Mouse (Mus musculus) embryonic facial prominence, embryonic 10.5 days (tissue): ENCODE data around the gene Tmem145. TPM values are rescaled to one million over a fixed set of nuclear protein-coding genes. Genes with fewer than 3 reads are reported as not detected.

Experiments
- DNase-seq: peaks from one replicate; pipeline ENCODE4 v3.0.0-alpha.2; 2017; ENCODE audit warnings: low spot score
- H3K27ac ChIP-seq: fragments of 300-500 bp; sonication (generic); replicated peaks from 2 replicates; pipeline ENCODE4 v1.5.1; 2016; ENCODE audit warnings: mild to moderate bottlenecking
- H3K27me3 ChIP-seq: fragments of 300-500 bp; sonication (generic); replicated peaks from 2 replicates; pipeline ENCODE4 v1.6.1; 2016; ENCODE audit warnings: low read depth, mild to moderate bottlenecking; ENCODE audit not compliant: poor library complexity, severe bottlenecking
- H3K36me3 ChIP-seq: fragments of 300-500 bp; sonication (generic); replicated peaks from 2 replicates; pipeline ENCODE4 v1.6.1; 2016; ENCODE audit warnings: mild to moderate bottlenecking, moderate library complexity
- H3K4me1 ChIP-seq: fragments of 300-500 bp; sonication (generic); 2 replicates; pipeline ENCODE4 v1.6.1; 2016
- H3K4me3 ChIP-seq: fragments of 300-500 bp; sonication (generic); 2 replicates; pipeline ENCODE4 v1.5.1; 2016; ENCODE audit warnings: mild to moderate bottlenecking, moderate library complexity
- H3K9me3 ChIP-seq: fragments of 300-500 bp; sonication (generic); 2 replicates; pipeline ENCODE4 v1.6.1; 2016; ENCODE audit warnings: mild to moderate bottlenecking
- WGBS: fragments of 180-500 bp; shearing (Covaris S2); methylation state at CpG from one replicate; pipeline ENCODE4 v1.1.7; 2016; 5-methylcytosine and 5-hydroxymethylcytosine counted together
- polyA plus RNA-seq: library from polyadenylated mRNA; unstranded; fragments of >200 nt; fragmentation: Nextera tagmentation; extraction: Ambion mirVana; gene quantifications from 2 replicates; pipeline ENCODE4 v1.2.1, GENCODE M21; 2016

Gene Tmem145
- polyA plus RNA-seq, 1 experiment from 2014 or later, result 1.0 TPM

DNA sequence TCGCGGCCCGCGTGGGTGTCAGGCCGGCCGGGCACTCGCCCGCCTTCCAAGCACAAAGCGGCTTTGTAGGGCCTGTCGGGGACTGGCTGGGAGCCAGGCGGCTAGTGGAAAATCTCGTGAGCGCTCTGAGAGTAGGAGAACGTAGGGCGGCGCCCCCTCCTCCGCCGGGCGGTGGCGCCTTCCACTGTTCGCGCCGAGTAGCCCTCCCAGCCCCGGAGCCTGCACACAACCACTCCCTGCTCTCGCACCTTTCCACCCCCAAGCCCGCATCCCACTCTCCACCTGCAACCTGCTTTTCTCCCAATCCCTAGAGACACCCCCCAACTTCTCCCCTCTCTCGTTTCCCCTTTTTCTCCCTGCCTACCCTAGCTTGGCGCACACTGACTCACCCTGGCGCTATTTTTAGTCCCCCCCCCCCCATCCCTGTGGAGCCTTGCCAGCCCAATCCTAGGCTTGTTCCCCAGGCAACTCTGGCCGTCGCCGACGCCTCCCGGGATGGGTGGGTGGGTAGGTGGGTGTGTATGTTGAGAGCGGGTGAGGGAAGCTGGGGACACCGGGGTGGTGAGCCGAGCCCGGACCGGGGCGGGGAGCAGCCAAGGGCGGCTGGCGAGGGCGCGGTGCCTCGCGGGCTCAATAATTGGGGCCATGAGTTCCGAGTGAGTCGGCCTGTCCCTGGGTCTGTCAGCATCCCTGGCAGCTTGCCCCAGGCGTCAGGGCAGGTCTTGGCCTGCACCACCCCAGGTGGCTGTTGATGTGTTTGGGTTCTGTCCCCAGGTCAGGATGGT lies 26.6 kb upstream of the Tmem145 start:
- DNase-seq, result peak; percentile 89
- peaks cover 86% of the 10 kb centered on the region for H3K4me1 ChIP-seq
- under 1% methylated on average over 49 of the region's 49 CpGs for WGBS

DNA sequence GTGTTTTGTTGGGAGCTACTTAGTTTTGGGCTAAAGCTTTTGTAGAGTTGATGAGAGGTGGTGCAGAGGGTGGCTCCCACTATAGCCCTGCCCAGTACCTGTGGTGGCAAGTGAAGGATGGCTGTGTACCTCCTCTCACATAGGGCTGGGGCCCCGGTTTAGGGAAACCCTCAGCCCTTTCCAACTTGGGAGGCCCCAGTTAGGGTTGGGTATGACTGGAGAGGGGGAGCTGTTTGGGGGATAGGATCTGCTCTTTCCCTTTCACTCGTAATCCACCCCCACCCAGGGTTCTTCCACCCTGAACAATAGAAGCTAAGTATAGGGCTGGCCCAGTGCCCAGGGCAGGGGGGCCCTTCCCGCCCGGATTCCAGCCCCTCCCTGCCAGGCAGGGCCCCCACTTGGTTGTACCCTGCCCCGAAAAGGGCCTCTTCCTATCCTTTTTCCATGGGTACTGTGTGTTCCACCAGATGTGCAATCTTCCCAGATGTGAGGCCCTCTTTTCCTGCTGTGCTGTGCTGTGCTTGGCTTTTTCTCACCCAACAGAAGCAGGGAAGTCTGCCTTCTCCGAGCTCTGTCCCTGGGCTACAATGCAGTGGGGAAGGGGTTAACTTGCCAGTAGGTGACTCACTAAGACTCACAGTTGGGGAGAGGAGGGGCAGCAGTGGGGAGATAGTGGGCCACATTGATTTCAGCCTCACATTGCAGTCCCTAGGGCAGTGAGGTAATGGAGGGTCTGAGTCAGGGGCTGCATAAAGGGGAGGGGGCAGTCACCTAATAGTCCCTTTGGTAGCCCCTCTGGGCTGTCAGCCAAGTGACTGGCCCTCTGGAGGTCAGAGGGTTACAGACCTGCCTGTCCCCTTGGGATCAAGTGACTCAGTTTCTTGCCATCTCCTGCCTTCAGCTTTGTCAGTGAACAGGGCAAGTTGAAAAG lies 25.8 kb upstream of the Tmem145 start:
- peak overlapping the region; percentile 98 for H3K27ac ChIP-seq
- under 1% methylated on average over 6 of the region's 6 CpGs for WGBS
- no peaks in the 10 kb centered on the region for H3K9me3 ChIP-seq
- peak; percentile 66 for DNase-seq
- H3K36me3 ChIP-seq, result peaks cover 8% of the 10 kb centered on the region
- peaks cover 87% of the 10 kb centered on the region for H3K4me1 ChIP-seq
- H3K27me3 ChIP-seq, result no peaks in the 10 kb centered on the region
- peak overlapping the region; percentile 72 for H3K4me3 ChIP-seq

More for the DNA sequence above, 26.6 kb upstream of the Tmem145 start:
- Histone ChIP-seq H3K27ac (peak overlapping the region; percentile 98), H3K9me3 (no peaks in the 10 kb centered on the region), H3K36me3 (no peaks in the 10 kb centered on the region), H3K27me3 (no peaks in the 10 kb centered on the region), H3K4me3 (peak overlapping the region; percentile 72)

DNA sequence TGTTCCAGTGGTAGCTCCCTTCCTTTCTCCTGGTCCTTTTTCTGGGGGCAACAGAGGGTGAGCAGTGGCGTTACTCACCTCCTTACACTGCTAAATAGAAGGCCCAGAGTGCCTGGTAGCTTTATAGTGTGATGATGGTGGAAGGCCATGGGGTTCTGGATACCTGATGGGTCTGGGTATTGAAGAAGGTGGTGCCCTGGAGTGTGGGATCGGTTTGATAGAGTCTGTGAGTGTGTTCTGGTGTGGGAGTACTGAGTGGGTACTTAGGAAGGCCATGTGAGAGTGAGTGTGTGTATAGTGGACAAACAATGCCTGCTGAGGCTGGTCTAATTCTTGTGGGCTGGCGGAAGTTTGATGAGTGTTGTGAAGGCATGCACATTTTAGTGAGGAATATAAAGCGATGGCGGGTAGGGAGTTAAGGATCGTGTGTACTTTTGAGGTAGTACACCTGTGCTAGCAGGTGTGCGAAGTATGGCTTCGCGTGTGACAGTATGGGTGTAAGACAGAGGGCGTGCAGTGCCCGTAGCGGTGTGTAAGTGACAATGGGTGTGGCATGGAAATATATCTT lies 24.7 kb upstream of the Tmem145 start:
- H3K4me3 ChIP-seq, result peak overlapping the region; percentile 72
- no peak for DNase-seq
- peak overlapping the region; percentile 98 for H3K27ac ChIP-seq
- H3K36me3 ChIP-seq, result peaks cover 19% of the 10 kb centered on the region
- peaks cover 77% of the 10 kb centered on the region for H3K4me1 ChIP-seq
- H3K9me3 ChIP-seq, result no peaks in the 10 kb centered on the region
- no peaks in the 10 kb centered on the region for H3K27me3 ChIP-seq
- 28% methylated on average over 12 of the region's 12 CpGs for WGBS

DNA sequence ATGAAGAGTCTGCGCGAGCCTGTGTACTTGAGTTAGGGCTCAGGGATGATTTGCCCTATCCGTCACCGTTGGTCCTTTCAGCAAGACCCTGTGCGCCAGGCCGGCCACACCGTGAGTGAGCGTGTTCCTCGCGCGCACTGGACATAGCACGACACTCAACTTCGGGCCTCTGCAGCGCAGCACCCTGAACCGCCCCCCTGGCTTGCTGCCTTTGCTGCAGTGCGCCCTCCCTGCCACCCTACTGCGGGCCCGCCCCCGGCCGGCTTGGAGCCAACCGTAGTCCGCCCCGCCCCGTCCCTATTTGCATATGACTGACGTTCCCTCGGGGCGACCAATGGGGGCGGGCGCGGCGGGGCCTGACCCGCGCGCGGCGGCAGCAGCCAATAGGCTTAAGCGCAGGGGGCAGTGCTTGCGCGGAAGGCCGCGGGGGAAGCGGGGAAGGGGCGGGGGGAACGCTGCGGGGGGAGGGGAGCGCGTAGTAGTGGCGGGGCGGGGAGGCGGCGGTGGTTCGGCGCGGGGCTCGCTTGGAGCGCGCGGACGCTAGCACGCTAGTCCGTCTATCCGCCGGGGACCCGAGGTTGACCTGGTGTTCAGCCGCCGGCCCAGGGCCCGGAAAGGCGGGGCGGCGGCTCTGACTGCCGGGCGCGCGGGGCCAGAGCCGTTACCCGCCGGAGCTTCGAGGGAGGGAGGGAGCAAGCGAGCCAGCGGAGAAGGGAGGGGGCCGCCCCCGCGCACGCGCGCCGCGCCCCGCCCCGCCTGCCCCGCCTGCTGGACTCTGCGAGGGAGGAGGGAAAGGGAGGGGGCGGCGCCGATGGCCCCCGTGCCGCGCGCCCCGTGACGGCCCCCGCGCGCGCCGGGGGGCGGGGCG lies 23.9 kb upstream of the Tmem145 start:
- H3K9me3 ChIP-seq, result no peaks in the 10 kb centered on the region

DNA sequence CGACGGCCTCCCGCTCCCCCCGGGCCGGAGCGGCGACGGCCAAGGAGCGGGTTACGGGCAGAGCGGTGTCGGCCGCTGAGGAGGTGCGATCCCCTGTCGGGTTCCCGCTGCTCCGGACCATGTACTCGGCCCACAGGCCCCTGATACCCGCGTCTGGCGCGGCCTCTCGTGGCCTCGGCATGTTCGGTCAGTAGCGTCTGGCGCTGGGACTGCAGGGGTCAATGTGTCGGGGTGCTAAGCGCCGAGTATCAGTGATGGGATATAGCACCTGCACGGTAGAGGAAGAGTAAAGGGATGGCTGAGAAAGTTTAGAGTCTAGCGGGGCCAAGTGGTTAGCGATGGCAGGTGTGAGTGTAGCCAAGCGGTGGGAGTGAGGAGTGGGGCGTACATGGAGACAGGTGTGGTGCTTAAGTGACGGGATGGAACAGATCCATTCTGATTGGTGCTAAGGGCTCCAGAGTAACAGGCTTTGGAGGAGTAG lies 23.1 kb upstream of the Tmem145 start:
- WGBS, result under 1% methylated on average over 36 of the region's 36 CpGs
- DNase-seq, result no peak

More for the DNA sequence above, 23.9 kb upstream of the Tmem145 start:
- Histone ChIP-seq H3K36me3 (peaks cover 26% of the 10 kb centered on the region), H3K27ac (peak overlapping the region; percentile 98), H3K4me3 (peak overlapping the region; percentile 72), H3K27me3 (no peaks in the 10 kb centered on the region), H3K4me1 (peaks cover 69% of the 10 kb centered on the region)
- under 1% methylated on average over 105 of the region's 108 CpGs for WGBS
- DNase-seq, result peak; percentile 99

DNA sequence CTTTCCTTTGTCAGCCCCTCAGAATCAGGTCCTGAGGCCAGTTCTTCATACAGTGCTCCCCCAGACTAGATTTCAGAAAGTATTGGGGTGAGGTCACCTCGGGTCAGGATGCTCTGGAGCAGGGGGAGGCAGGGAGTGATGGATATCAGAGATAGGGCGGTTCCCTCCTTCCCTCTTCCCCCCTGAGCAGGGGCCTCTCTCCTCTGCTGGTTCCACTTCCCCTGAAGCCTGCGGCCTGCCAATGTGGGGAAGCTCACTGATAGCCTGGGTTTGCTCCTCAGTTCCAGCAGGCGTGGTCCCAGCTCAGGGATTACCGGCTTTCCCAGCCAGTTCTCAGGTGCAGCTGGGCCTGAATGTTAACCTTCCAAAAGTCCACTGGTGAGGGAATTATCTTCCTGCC lies 22.3 kb upstream of the Tmem145 start:
- peaks cover 59% of the 10 kb centered on the region for H3K4me1 ChIP-seq
- peak overlapping the region; percentile 72 for H3K4me3 ChIP-seq
- H3K36me3 ChIP-seq, result peaks cover 43% of the 10 kb centered on the region
- H3K27me3 ChIP-seq, result no peaks in the 10 kb centered on the region
- no peak for DNase-seq
- no peaks in the 10 kb centered on the region for H3K9me3 ChIP-seq
- WGBS, result 35% methylated on average over 5 of the region's 5 CpGs
- peak overlapping the region; percentile 98 for H3K27ac ChIP-seq

More for the DNA sequence above, 23.1 kb upstream of the Tmem145 start:
- peak overlapping the region; percentile 72 for H3K4me3 ChIP-seq
- H3K27me3 ChIP-seq, result no peaks in the 10 kb centered on the region
- peaks cover 62% of the 10 kb centered on the region for H3K4me1 ChIP-seq
- peak overlapping the region; percentile 98 for H3K27ac ChIP-seq
- peaks cover 34% of the 10 kb centered on the region for H3K36me3 ChIP-seq
- H3K9me3 ChIP-seq, result no peaks in the 10 kb centered on the region

DNA sequence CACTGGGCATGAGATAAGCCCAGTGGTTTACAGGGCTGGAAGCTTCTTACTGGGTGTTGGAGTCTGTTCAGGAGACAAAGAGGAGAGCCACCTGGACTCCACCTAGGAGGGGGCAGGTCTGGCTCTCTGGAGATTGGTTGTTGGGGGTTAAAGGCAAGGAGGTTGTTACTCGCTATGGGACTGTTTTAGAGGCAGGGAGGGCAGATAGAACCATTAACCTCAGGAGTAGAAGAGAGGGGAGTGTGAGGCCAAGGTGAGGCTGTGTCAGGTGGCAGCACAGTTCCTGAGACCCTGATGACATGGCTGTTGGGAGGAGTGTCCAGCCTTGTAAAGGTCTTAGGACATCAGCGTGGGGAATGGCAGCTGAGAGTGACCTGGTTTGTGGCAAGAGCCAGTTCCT lies 21.7 kb upstream of the Tmem145 start:
- Histone ChIP-seq H3K4me3 (peak overlapping the region; percentile 72), H3K27me3 (no peaks in the 10 kb centered on the region), H3K36me3 (peaks cover 48% of the 10 kb centered on the region), H3K27ac (peak overlapping the region; percentile 98; the same call in 1 of the 2 replicates), H3K4me1 (peaks cover 56% of the 10 kb centered on the region), H3K9me3 (no peaks in the 10 kb centered on the region; the same call in 1 of the 2 replicates)
- no peak for DNase-seq
- WGBS, result 80% methylated on average over 2 of the region's 2 CpGs

DNA sequence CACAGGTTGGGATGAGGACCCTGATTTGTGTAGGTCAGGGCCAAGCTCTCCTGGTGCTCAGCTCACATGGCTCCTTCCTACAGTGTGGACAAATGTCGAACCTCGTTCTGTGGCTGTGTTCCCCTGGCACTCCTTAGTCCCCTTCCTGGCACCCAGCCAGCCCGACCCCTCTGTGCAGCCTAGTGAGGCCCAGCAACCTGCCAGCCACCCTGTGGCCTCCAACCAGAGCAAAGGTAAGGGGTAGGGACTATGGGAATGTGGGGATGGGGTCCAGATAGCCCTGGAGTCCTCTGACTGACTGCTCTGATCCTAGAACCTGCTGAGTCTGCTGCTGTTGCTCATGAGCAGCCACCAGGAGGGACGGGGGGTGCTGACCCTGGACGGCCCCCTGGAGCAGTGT lies 21.1 kb upstream of the Tmem145 start:
- Histone ChIP-seq H3K27me3 (no peaks in the 10 kb centered on the region), H3K4me1 (peaks cover 50% of the 10 kb centered on the region), H3K9me3 (no peaks in the 10 kb centered on the region; the same call in 1 of the 2 replicates), H3K36me3 (peaks cover 54% of the 10 kb centered on the region), H3K4me3 (peak overlapping the region; percentile 72), H3K27ac (no peak overlapping the region)
- 86% methylated on average over 5 of the region's 5 CpGs for WGBS
- no peak for DNase-seq

DNA sequence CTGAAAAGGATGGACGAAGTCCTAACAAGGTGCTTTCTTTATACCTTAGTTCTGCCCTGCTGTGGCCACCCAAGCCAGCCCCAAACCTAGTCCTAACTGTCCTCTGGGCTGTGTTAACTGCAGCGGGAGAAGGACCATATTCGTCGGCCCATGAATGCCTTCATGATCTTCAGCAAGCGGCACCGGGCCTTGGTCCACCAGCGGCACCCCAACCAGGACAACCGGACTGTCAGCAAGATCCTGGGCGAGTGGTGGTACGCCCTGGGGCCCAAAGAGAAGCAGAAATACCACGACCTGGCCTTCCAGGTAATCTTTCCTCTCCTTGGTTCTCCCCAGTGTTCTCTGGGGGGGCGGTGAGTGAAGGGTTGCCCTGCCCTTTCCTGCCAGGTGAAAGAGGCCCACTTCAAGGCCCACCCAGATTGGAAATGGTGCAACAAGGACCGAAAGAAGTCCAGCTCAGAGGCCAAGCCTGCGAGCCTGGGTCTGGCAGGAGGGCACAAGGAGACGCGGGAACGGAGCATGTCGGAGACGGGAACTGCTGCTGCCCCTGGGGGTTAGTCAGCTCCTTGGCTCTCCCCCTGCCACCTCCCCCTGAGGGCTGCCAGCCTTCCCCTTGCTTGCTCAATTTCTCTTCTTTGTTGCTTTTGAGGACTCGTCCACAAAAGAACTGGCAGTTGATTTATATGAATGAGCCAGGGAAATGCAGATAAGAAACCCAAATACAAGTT lies 20.2 kb upstream of the Tmem145 start:
- no peak for DNase-seq
- no peaks in the 10 kb centered on the region for H3K27me3 ChIP-seq
- H3K4me3 ChIP-seq, result 0 out of 2 replicates have a peak overlapping the region, but pooled peaks have one; percentile 8
- H3K4me1 ChIP-seq, result peaks cover 41% of the 10 kb centered on the region
- 93% methylated on average over 20 of the region's 20 CpGs for WGBS
- no peak overlapping the region for H3K27ac ChIP-seq
- peaks cover 63% of the 10 kb centered on the region for H3K36me3 ChIP-seq
- H3K9me3 ChIP-seq, result no peaks in the 10 kb centered on the region; the same call in 1 of the 2 replicates

DNA sequence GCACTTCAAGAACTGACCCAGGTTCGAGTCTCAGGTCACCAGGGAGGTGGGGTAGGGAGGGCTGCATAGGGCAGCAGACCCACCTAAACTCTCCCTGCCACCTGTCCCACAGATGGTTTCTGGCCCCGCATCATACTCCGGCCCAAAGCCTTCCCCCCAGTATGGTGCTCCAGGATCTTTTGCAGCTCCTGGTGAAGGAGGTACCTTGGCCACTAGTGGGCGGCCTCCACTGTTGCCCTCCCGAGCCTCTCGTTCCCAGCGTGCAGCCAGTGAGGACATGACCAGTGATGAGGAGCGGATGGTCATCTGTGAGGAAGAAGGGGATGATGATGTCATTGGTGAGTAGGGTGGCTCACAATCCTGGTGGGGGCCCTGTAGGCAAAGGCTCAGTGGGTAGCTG lies 18.9 kb upstream of the Tmem145 start:
- Histone ChIP-seq H3K9me3 (no peaks in the 10 kb centered on the region; the same call in 1 of the 2 replicates), H3K4me3 (no peak overlapping the region), H3K4me1 (peaks cover 29% of the 10 kb centered on the region), H3K27me3 (no peaks in the 10 kb centered on the region), H3K36me3 (peaks cover 76% of the 10 kb centered on the region), H3K27ac (no peak overlapping the region)
- DNase-seq, result no peak
- 84% methylated on average over 8 of the region's 8 CpGs for WGBS

DNA sequence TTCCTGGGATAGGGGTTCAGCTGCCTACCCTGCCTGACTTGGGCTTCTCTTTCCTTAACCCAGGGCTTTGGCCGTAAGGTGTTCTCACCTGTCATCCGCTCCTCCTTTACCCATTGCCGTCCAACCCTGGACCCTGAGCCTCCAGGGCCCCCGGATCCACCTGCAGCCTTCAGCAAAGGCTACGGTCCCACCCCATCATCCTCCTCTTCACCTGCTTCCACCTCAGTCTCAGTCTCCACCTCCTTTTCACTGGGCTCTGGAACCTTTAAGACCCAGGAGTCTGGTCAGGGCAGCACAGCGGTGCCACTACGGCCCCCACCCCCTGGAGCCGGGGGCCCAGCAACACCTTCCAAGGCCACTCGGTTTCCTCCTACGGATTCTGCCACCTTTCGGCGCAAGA lies 17.9 kb upstream of the Tmem145 start:
- peaks cover 22% of the 10 kb centered on the region for H3K4me1 ChIP-seq
- WGBS, result 95% methylated on average over 12 of the region's 12 CpGs
- H3K9me3 ChIP-seq, result no peaks in the 10 kb centered on the region; the same call in 1 of the 2 replicates
- H3K27me3 ChIP-seq, result no peaks in the 10 kb centered on the region
- H3K36me3 ChIP-seq, result peaks cover 86% of the 10 kb centered on the region
- no peak for DNase-seq
- H3K27ac ChIP-seq, result no peak overlapping the region
- no peak overlapping the region for H3K4me3 ChIP-seq
